Mouse (Mus musculus): ENCODE data around the gene Akap8. TPM values are rescaled to one million over a fixed set of nuclear protein-coding genes. Genes with fewer than 3 reads are reported as not detected.

Gene Akap8
- polyA plus RNA-seq, 1 experiment from 2014 or later = 31.2 TPM

- peaks cover 78% of the 10 kb centered on the region for H3K36me3 ChIP-seq (ENCODE audit: control insufficient read depth, insufficient read depth)
- H3K4me1 ChIP-seq (ENCODE audit: control insufficient read depth, low read depth, low read length) = peaks cover 7% of the 10 kb centered on the region
- no peak overlapping the region for H3K27ac ChIP-seq (ENCODE audit: low read length)
- no peak overlapping the region for H3K4me2 ChIP-seq (ENCODE audit: low read depth, low read length)
- peak; percentile 37 for ATAC-seq (ENCODE audit: low read depth)
- no peaks in the 10 kb centered on the region for H3K27me3 ChIP-seq (ENCODE audit: control insufficient read depth, insufficient read depth, low read depth, low read length)
- no peaks in the 10 kb centered on the region for H3K9me3 ChIP-seq (replicated peaks; ENCODE audit: control insufficient read depth, low read length)
- H3K4me3 ChIP-seq (ENCODE audit: low read depth, low read length) = no peak overlapping the region
- 34% methylated on average over 5 of the region's 5 CpGs for WGBS (ENCODE audit: insufficient replicate concordance)
- no peak overlapping the region for H3K9ac ChIP-seq (ENCODE audit: low read depth, low read length)
These were observed 7.1 kb downstream of the Akap8 start for GRCm38 (mm10) chr17:32313892-32314291.

- Histone ChIP-seq H3K4me2 (ENCODE audit: low read depth, low read length) (no peak overlapping the region), H3K4me1 (ENCODE audit: control insufficient read depth, low read depth, low read length) (peaks cover 3% of the 10 kb centered on the region; the same call in 1 of the 2 replicates), H3K36me3 (ENCODE audit: control insufficient read depth, insufficient read depth) (peaks cover 84% of the 10 kb centered on the region), H3K27me3 (ENCODE audit: control insufficient read depth, insufficient read depth, low read depth, low read length) (no peaks in the 10 kb centered on the region), H3K9ac (ENCODE audit: low read depth, low read length) (no peak overlapping the region), H3K27ac (ENCODE audit: low read length) (no peak overlapping the region), H3K4me3 (ENCODE audit: low read depth, low read length) (no peak overlapping the region), H3K9me3 (replicated peaks; ENCODE audit: control insufficient read depth, low read length) (no peaks in the 10 kb centered on the region)
- ATAC-seq (ENCODE audit: low read depth) = no peak
- WGBS (ENCODE audit: insufficient replicate concordance) = 85% methylated on average over 8 of the region's 8 CpGs
These were observed 8.2 kb downstream of the Akap8 start for GRCm38 (mm10) chr17:32312801-32313200.

- no peak overlapping the region for H3K4me2 ChIP-seq (ENCODE audit: low read depth, low read length)
- no peaks in the 10 kb centered on the region for H3K27me3 ChIP-seq (ENCODE audit: control insufficient read depth, insufficient read depth, low read depth, low read length)
- H3K4me3 ChIP-seq (ENCODE audit: low read depth, low read length) = no peak overlapping the region
- ATAC-seq (ENCODE audit: low read depth) = 0 out of 2 replicates have a peak, but pooled peaks have one; percentile 30
- WGBS (ENCODE audit: insufficient replicate concordance) = 30% methylated on average over 4 of the region's 4 CpGs
- peaks cover 4% of the 10 kb centered on the region; the same call in 1 of the 2 replicates for H3K4me1 ChIP-seq (ENCODE audit: control insufficient read depth, low read depth, low read length)
- H3K9ac ChIP-seq (ENCODE audit: low read depth, low read length) = no peak overlapping the region
- no peaks in the 10 kb centered on the region for H3K9me3 ChIP-seq (replicated peaks; ENCODE audit: control insufficient read depth, low read length)
- H3K27ac ChIP-seq (ENCODE audit: low read length) = no peak overlapping the region
- H3K36me3 ChIP-seq (ENCODE audit: control insufficient read depth, insufficient read depth) = peaks cover 75% of the 10 kb centered on the region
These were observed 13.1 kb downstream of the Akap8 start for GRCm38 (mm10) chr17:32307963-32308362.

- 74% methylated on average over 1 of the region's 1 CpGs for WGBS (ENCODE audit: insufficient replicate concordance)
- Histone ChIP-seq H3K4me2 (ENCODE audit: low read depth, low read length) (no peak overlapping the region), H3K27ac (ENCODE audit: low read length) (no peak overlapping the region), H3K9ac (ENCODE audit: low read depth, low read length) (no peak overlapping the region), H3K9me3 (replicated peaks; ENCODE audit: control insufficient read depth, low read length) (no peaks in the 10 kb centered on the region), H3K36me3 (ENCODE audit: control insufficient read depth, insufficient read depth) (no peaks in the 10 kb centered on the region; the same call in 1 of the 2 replicates), H3K4me3 (ENCODE audit: low read depth, low read length) (no peak overlapping the region), H3K4me1 (ENCODE audit: control insufficient read depth, low read depth, low read length) (no peaks in the 10 kb centered on the region), H3K27me3 (ENCODE audit: control insufficient read depth, insufficient read depth, low read depth, low read length) (no peaks in the 10 kb centered on the region)
- no peak for ATAC-seq (ENCODE audit: low read depth)
These were observed 22.9 kb downstream of the Akap8 start for GRCm38 (mm10) chr17:32298125-32298524.

GRCm38 (mm10) chr17:32295901-32296300 is 25.1 kb downstream of the Akap8 start:
- Histone ChIP-seq H3K4me1 (ENCODE audit: control insufficient read depth, low read depth, low read length) (no peaks in the 10 kb centered on the region), H3K27me3 (ENCODE audit: control insufficient read depth, insufficient read depth, low read depth, low read length) (no peaks in the 10 kb centered on the region), H3K4me2 (ENCODE audit: low read depth, low read length) (no peak overlapping the region), H3K9me3 (replicated peaks; ENCODE audit: control insufficient read depth, low read length) (no peaks in the 10 kb centered on the region), H3K36me3 (ENCODE audit: control insufficient read depth, insufficient read depth) (no peaks in the 10 kb centered on the region), H3K9ac (ENCODE audit: low read depth, low read length) (no peak overlapping the region), H3K4me3 (ENCODE audit: low read depth, low read length) (no peak overlapping the region), H3K27ac (ENCODE audit: low read length) (no peak overlapping the region)
- WGBS (ENCODE audit: insufficient replicate concordance) = 59% methylated on average over 2 of the region's 2 CpGs
- no peak for ATAC-seq (ENCODE audit: low read depth)

- Histone ChIP-seq H3K27ac (ENCODE audit: low read length) (no peak overlapping the region), H3K9ac (ENCODE audit: low read depth, low read length) (no peak overlapping the region), H3K27me3 (ENCODE audit: control insufficient read depth, insufficient read depth, low read depth, low read length) (no peaks in the 10 kb centered on the region), H3K4me2 (ENCODE audit: low read depth, low read length) (no peak overlapping the region), H3K36me3 (ENCODE audit: control insufficient read depth, insufficient read depth) (no peaks in the 10 kb centered on the region), H3K4me1 (ENCODE audit: control insufficient read depth, low read depth, low read length) (no peaks in the 10 kb centered on the region), H3K9me3 (replicated peaks; ENCODE audit: control insufficient read depth, low read length) (no peaks in the 10 kb centered on the region), H3K4me3 (ENCODE audit: low read depth, low read length) (no peak overlapping the region)
- ATAC-seq (ENCODE audit: low read depth) = no peak
- 57% methylated on average over 4 of the region's 4 CpGs for WGBS (ENCODE audit: insufficient replicate concordance)
These were observed 25.9 kb downstream of the Akap8 start for GRCm38 (mm10) chr17:32295160-32295559.

GRCm38 (mm10) chr17:32285138-32285670 is 35.8 kb downstream of the Akap8 start:
- Histone ChIP-seq H3K36me3 (ENCODE audit: control insufficient read depth, insufficient read depth) (no peaks in the 10 kb centered on the region), H3K9ac (ENCODE audit: low read depth, low read length) (peak overlapping the region; percentile 100)
- 28% methylated on average over 6 of the region's 6 CpGs for WGBS (ENCODE audit: insufficient replicate concordance)

GRCm38 (mm10) chr17:32284262-32285137 is 36.5 kb downstream of the Akap8 start, which contains the start of gene Brd4:
TSS of gene Brd4 (minus strand) at chr17:32284722.
- WGBS (ENCODE audit: insufficient replicate concordance) = under 1% methylated on average over 99 of the region's 100 CpGs
- Histone ChIP-seq H3K4me1 (ENCODE audit: control insufficient read depth, low read depth, low read length) (peaks cover 29% of the 10 kb centered on the region), H3K36me3 (ENCODE audit: control insufficient read depth, insufficient read depth) (no peaks in the 10 kb centered on the region), H3K4me3 (ENCODE audit: low read depth, low read length) (peak within 1 kb of the TSS; percentile 65), H3K4me2 (ENCODE audit: low read depth, low read length) (peak within 1 kb of the TSS; percentile 85), H3K9ac (ENCODE audit: low read depth, low read length) (peak within 1 kb of the TSS; percentile 100), H3K27me3 (ENCODE audit: control insufficient read depth, insufficient read depth, low read depth, low read length) (no peaks in the 10 kb centered on the region), H3K27ac (ENCODE audit: low read length) (peak within 1 kb of the TSS; percentile 100), H3K9me3 (replicated peaks; ENCODE audit: control insufficient read depth, low read length) (no peaks in the 10 kb centered on the region)
- peak; percentile 91 for ATAC-seq (ENCODE audit: low read depth)

More at GRCm38 (mm10) chr17:32285138-32285670, 35.8 kb downstream of the Akap8 start:
- Histone ChIP-seq H3K27ac (ENCODE audit: low read length) (peak overlapping the region; percentile 100), H3K4me2 (ENCODE audit: low read depth, low read length) (peak overlapping the region; percentile 85), H3K4me1 (ENCODE audit: control insufficient read depth, low read depth, low read length) (peaks cover 25% of the 10 kb centered on the region), H3K27me3 (ENCODE audit: control insufficient read depth, insufficient read depth, low read depth, low read length) (no peaks in the 10 kb centered on the region), H3K9me3 (replicated peaks; ENCODE audit: control insufficient read depth, low read length) (no peaks in the 10 kb centered on the region), H3K4me3 (ENCODE audit: low read depth, low read length) (peak overlapping the region; percentile 65)
- no peak for ATAC-seq (ENCODE audit: low read depth)

GRCm38 (mm10) chr17:32283771-32284221 is 37.2 kb downstream of the Akap8 start:
- Histone ChIP-seq H3K4me2 (ENCODE audit: low read depth, low read length) (peak overlapping the region; percentile 85), H3K27ac (ENCODE audit: low read length) (peak overlapping the region; percentile 100), H3K27me3 (ENCODE audit: control insufficient read depth, insufficient read depth, low read depth, low read length) (no peaks in the 10 kb centered on the region), H3K36me3 (ENCODE audit: control insufficient read depth, insufficient read depth) (no peaks in the 10 kb centered on the region), H3K4me1 (ENCODE audit: control insufficient read depth, low read depth, low read length) (peaks cover 30% of the 10 kb centered on the region), H3K9ac (ENCODE audit: low read depth, low read length) (peak overlapping the region; percentile 100), H3K4me3 (ENCODE audit: low read depth, low read length) (peak overlapping the region; percentile 65), H3K9me3 (replicated peaks; ENCODE audit: control insufficient read depth, low read length) (no peaks in the 10 kb centered on the region)
- WGBS (ENCODE audit: insufficient replicate concordance) = under 1% methylated on average over 40 of the region's 41 CpGs
- ATAC-seq (ENCODE audit: low read depth) = peak; percentile 72
